Mouse (Mus musculus): Measurements from ENCODE around the gene Sugp2.

GRCm38 (mm10) chr8:70259043-70259442 is 25.0 kb downstream of the Sugp2 start:
- TF ChIP-seq CTCF (conservative IDR thresholded peaks at IDR 0.05; ENCODE audit: low read length): no peak
- TF ChIP-seq NANOG (IDR thresholded peaks at IDR 0.05; ENCODE audit: borderline replicate concordance, low read length): no peak

Data from E14TG2a.4 (cell line).